Mouse (Mus musculus) heart, embryonic 13.5 days (tissue): ENCODE measurements around the gene Fkbp14. TPM values are rescaled to one million over a fixed set of nuclear protein-coding genes. Genes with fewer than 3 reads are reported as not detected.

Experiments used
- ATAC-seq: fragments of 200-750 bp; cut with Nextera tagmentation; 2 replicates; pipeline ENCODE4 v1.8.0; 2017; ENCODE audit warnings: moderate TSS enrichment; ENCODE audit not compliant: insufficient number of reproducible peaks, low FRiP score, low TSS enrichment; ENCODE audit errors: extremely low read depth
- H3K27ac ChIP-seq: fragments of 300-500 bp; sonication (generic); replicated peaks from 2 replicates; pipeline ENCODE4 v1.5.1; 2015; ENCODE audit warnings: moderate library complexity, mild to moderate bottlenecking, inconsistent platforms
- H3K27me3 ChIP-seq: fragments of 300-500 bp; sonication (generic); replicated peaks from 2 replicates; pipeline ENCODE4 v1.6.1; 2015; ENCODE audit warnings: mild to moderate bottlenecking, inconsistent platforms
- H3K36me3 ChIP-seq: fragments of 300-500 bp; sonication (generic); 2 replicates; pipeline ENCODE4 v1.6.1; 2015; ENCODE audit warnings: mild to moderate bottlenecking, inconsistent platforms
- H3K4me1 ChIP-seq: fragments of 300-500 bp; sonication (generic); 2 replicates; pipeline ENCODE4 v1.6.1; 2015; ENCODE audit warnings: inconsistent platforms
- H3K4me2 ChIP-seq: fragments of 300-500 bp; sonication (generic); 2 replicates; pipeline ENCODE4 v1.6.1; 2015; ENCODE audit warnings: inconsistent platforms, mild to moderate bottlenecking, moderate library complexity
- H3K4me3 ChIP-seq: fragments of 300-500 bp; sonication (generic); 2 replicates; pipeline ENCODE4 v1.5.1; 2015; ENCODE audit warnings: moderate library complexity, mild to moderate bottlenecking, inconsistent platforms
- H3K9ac ChIP-seq: fragments of 300-500 bp; sonication (generic); 2 replicates; pipeline ENCODE4 v1.6.1; 2015; ENCODE audit warnings: inconsistent platforms, mild to moderate bottlenecking, moderate library complexity
- H3K9me3 ChIP-seq: fragments of 300-500 bp; sonication (generic); 2 replicates; pipeline ENCODE4 v1.6.1; 2016; ENCODE audit warnings: inconsistent platforms
- WGBS: fragments of 180-500 bp; shearing (Covaris S2); methylation state at CpG from one replicate; pipeline ENCODE4 v1.1.7; 2015; ENCODE audit warnings: mixed read lengths; 5-methylcytosine and 5-hydroxymethylcytosine counted together
- polyA plus RNA-seq: library from polyadenylated mRNA; unstranded; fragments of >200 nt; fragmentation: Nextera tagmentation; extraction: Ambion mirVana; gene quantifications from 2 replicates; pipeline ENCODE4 v1.2.1, GENCODE M21; 2015

Gene Fkbp14
- polyA plus RNA-seq, 1 experiment from 2014 or later, result 24.0 TPM

GRCm38 (mm10) chr6:54587683-54588082 lies 9.4 kb downstream of the Fkbp14 start:
- WGBS, result 62% methylated on average over 4 of the region's 4 CpGs

GRCm38 (mm10) chr6:54586911-54587310 lies 10.2 kb downstream of the Fkbp14 start:
- 84% methylated on average over 8 of the region's 8 CpGs for WGBS
- Histone ChIP-seq H3K27me3 (no peaks in the 10 kb centered on the region), H3K9ac (no peak overlapping the region), H3K36me3 (peaks cover 34% of the 10 kb centered on the region), H3K27ac (no peak overlapping the region), H3K4me2 (no peak overlapping the region), H3K9me3 (no peaks in the 10 kb centered on the region), H3K4me1 (peaks cover 14% of the 10 kb centered on the region), H3K4me3 (no peak overlapping the region)
- no peak for ATAC-seq

More at GRCm38 (mm10) chr6:54587683-54588082, 9.4 kb downstream of the Fkbp14 start:
- Histone ChIP-seq H3K27ac (no peak overlapping the region), H3K27me3 (no peaks in the 10 kb centered on the region), H3K4me2 (no peak overlapping the region), H3K36me3 (peaks cover 27% of the 10 kb centered on the region), H3K4me1 (peaks cover 18% of the 10 kb centered on the region), H3K9me3 (no peaks in the 10 kb centered on the region), H3K9ac (no peak overlapping the region), H3K4me3 (no peak overlapping the region)
- ATAC-seq, result no peak

GRCm38 (mm10) chr6:54586175-54586574 lies 10.9 kb downstream of the Fkbp14 start:
- no peak for ATAC-seq
- Histone ChIP-seq H3K9me3 (no peaks in the 10 kb centered on the region), H3K4me1 (peaks cover 7% of the 10 kb centered on the region), H3K9ac (no peak overlapping the region), H3K27me3 (no peaks in the 10 kb centered on the region), H3K36me3 (peaks cover 34% of the 10 kb centered on the region), H3K27ac (no peak overlapping the region), H3K4me2 (no peak overlapping the region), H3K4me3 (no peak overlapping the region)
- 14% methylated on average over 2 of the region's 2 CpGs for WGBS

DNA sequence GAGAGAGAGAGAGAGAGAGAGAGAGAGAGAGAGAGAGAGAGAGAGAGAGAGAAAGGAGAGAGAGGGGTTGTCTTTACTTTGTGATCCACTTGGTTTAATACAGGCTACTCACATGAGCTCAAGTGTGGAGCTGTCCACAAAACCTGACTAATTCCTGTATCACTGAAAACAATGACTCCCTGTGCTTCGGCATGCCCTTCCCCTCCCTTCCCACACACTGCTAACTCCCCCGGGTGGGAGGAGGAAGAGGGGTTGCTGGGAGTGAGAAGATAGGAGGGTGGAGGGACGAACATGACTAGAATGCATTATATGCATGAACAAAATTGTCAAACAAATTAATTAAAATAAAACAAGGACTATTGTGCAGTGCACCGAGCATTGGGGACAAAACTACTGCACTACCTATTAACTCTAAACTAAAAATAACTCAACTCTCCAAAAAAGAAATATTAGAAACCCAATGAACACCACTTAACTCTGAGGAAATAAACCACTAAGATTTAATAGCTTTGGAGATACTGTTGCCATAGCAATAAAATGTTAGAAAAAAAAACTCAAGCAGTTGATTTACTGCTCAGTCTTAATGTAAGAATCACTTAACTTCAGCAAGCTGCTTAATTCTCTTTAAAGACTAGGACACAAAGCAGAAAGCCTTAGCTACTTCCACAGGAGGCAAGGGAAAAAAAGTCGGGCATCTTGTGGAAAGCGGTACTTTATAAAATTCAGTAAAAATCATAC lies 23.7 kb downstream of the Fkbp14 start:
- H3K9me3 ChIP-seq, result no peaks in the 10 kb centered on the region
- no peak overlapping the region for H3K4me3 ChIP-seq
- H3K27ac ChIP-seq, result no peak overlapping the region
- H3K4me2 ChIP-seq, result 0 out of 2 replicates have a peak overlapping the region, but pooled peaks have one; percentile 6
- WGBS, result 36% methylated on average over 6 of the region's 6 CpGs
- peaks cover 9% of the 10 kb centered on the region; the same call in 1 of the 2 replicates for H3K36me3 ChIP-seq
- H3K4me1 ChIP-seq, result peaks cover 8% of the 10 kb centered on the region
- H3K27me3 ChIP-seq, result no peaks in the 10 kb centered on the region
- no peak overlapping the region for H3K9ac ChIP-seq
- ATAC-seq, result no peak

- no peak overlapping the region for H3K27ac ChIP-seq
- H3K4me3 ChIP-seq, result no peak overlapping the region
- ATAC-seq, result no peak
- no peak overlapping the region for H3K9ac ChIP-seq
- H3K4me2 ChIP-seq, result no peak overlapping the region
- peaks cover 12% of the 10 kb centered on the region; the same call in 1 of the 2 replicates for H3K27me3 ChIP-seq
- no peaks in the 10 kb centered on the region for H3K9me3 ChIP-seq
- H3K36me3 ChIP-seq, result no peaks in the 10 kb centered on the region
- H3K4me1 ChIP-seq, result peaks cover 21% of the 10 kb centered on the region
- 30% methylated on average over 7 of the region's 7 CpGs for WGBS
These were observed 27.3 kb downstream of the Fkbp14 start for GRCm38 (mm10) chr6:54569776-54570175.

GRCm38 (mm10) chr6:54566546-54566919 lies 30.6 kb downstream of the Fkbp14 start:
- Histone ChIP-seq H3K4me1 (peaks cover 27% of the 10 kb centered on the region), H3K27ac (0 out of 2 replicates have a peak overlapping the region, but pooled peaks have one; percentile 24), H3K27me3 (peaks cover 20% of the 10 kb centered on the region), H3K36me3 (no peaks in the 10 kb centered on the region), H3K4me3 (peak overlapping the region; percentile 69), H3K9me3 (no peaks in the 10 kb centered on the region), H3K4me2 (peak overlapping the region; percentile 97), H3K9ac (peak overlapping the region; percentile 83)
- WGBS, result 13% methylated on average over 6 of the region's 6 CpGs
- no peak for ATAC-seq

GRCm38 (mm10) chr6:54565665-54566545 lies 31.2 kb downstream of the Fkbp14 start, which contains the start of gene Scrn1:
Scrn1 (minus strand) TSS chr6:54566489.
- 0 out of 2 replicates have a peak, but pooled peaks have one; percentile 19 for ATAC-seq
- H3K27me3 ChIP-seq, result peaks cover 20% of the 10 kb centered on the region
- H3K9me3 ChIP-seq, result no peaks in the 10 kb centered on the region
- peak within 1 kb of the TSS; percentile 83 for H3K9ac ChIP-seq
- H3K27ac ChIP-seq, result peak within 1 kb of the TSS; percentile 48
- H3K4me2 ChIP-seq, result peak within 1 kb of the TSS; percentile 97
- H3K36me3 ChIP-seq, result no peaks in the 10 kb centered on the region
- H3K4me1 ChIP-seq, result peaks cover 27% of the 10 kb centered on the region
- peak within 1 kb of the TSS; percentile 69 for H3K4me3 ChIP-seq
- 1% methylated on average over 60 of the region's 60 CpGs for WGBS

DNA sequence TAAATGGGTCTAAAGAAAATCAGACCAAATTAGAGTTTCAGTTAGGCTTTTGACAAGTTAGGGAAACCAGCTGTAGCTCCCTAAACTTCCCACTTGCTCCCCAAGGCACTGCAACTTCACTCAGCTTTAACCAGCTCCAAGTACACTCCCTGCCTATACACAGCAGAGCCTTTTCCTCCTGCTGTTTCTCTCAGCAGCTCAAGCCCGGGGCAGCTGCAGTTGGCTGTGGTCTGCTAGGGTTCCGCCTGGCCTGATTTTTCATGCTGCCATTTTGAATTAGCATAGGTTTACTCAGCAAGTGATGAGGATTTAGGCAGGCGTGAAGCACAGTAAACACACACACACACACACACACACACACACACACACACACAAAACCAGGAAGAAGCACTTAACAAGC lies 32.1 kb downstream of the Fkbp14 start:
- peak overlapping the region; percentile 69 for H3K4me3 ChIP-seq
- peaks cover 20% of the 10 kb centered on the region for H3K27me3 ChIP-seq

DNA sequence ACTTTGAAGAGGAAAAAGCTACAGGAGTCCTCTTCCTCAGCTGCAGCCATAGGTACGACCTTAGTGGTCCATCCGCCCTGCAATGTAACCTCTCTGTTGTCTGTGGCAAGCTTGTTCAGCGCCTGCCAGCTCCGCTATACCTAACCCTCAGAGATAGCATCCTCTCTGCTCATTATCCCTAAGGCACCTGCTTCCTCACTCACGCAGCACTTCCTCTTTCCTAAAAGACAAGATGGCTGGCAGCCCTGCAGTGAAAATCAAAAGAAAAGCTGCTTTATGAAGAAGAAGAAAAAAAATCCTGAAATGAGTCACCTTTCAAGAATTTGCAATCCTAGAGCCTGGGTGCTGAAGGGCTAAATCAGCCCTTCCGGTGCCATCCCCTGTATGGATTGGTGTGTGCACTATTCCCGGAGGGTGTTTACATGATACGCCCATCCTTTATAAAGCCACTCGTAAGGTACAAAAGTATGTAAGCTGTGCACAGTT lies 32.6 kb downstream of the Fkbp14 start:
- H3K9ac ChIP-seq, result no peak overlapping the region
- no peak for ATAC-seq
- 66% methylated on average over 9 of the region's 9 CpGs for WGBS

More for the DNA sequence above, 32.1 kb downstream of the Fkbp14 start:
- Histone ChIP-seq H3K27ac (peak overlapping the region; percentile 45; the same call in 1 of the 2 replicates), H3K36me3 (no peaks in the 10 kb centered on the region), H3K9ac (no peak overlapping the region), H3K4me2 (peak overlapping the region; percentile 97), H3K4me1 (peaks cover 27% of the 10 kb centered on the region), H3K9me3 (no peaks in the 10 kb centered on the region)
- ATAC-seq, result no peak
- WGBS, result 34% methylated on average over 3 of the region's 3 CpGs

DNA sequence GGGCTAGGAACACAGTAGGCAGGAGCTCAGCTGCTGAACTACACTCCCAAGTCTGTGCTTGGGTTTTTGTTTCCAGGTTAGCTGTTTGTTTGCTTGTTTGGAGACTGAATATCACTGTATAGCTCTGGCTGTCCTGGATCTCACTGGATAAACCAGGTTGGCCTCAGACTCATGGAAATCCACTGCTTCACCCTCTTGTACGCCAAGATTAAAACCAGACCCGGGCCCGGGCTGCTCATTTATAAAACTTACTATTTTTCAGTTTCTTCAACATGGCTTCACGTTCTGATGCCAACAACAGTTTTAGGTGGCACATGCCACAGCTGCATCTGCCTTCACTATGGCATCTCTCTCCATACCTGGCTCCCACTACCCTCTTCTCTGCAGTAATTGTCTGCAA lies 33.5 kb downstream of the Fkbp14 start:
- Histone ChIP-seq H3K27me3 (peaks cover 20% of the 10 kb centered on the region), H3K4me3 (no peak overlapping the region), H3K9ac (no peak overlapping the region), H3K4me2 (no peak overlapping the region), H3K36me3 (no peaks in the 10 kb centered on the region), H3K27ac (no peak overlapping the region), H3K4me1 (peaks cover 27% of the 10 kb centered on the region), H3K9me3 (no peaks in the 10 kb centered on the region)
- ATAC-seq, result no peak
- WGBS, result 86% methylated on average over 4 of the region's 4 CpGs

More for the DNA sequence above, 32.6 kb downstream of the Fkbp14 start:
- H3K27me3 ChIP-seq, result peaks cover 20% of the 10 kb centered on the region
- H3K4me3 ChIP-seq, result peak overlapping the region; percentile 69; the same call in 1 of the 2 replicates
- no peaks in the 10 kb centered on the region for H3K9me3 ChIP-seq
- peak overlapping the region; percentile 45; the same call in 1 of the 2 replicates for H3K27ac ChIP-seq
- peaks cover 27% of the 10 kb centered on the region for H3K4me1 ChIP-seq
- H3K4me2 ChIP-seq, result peak overlapping the region; percentile 97
- no peaks in the 10 kb centered on the region for H3K36me3 ChIP-seq
